Mouse (Mus musculus) thymus, adult 2 months (tissue): Measurements from ENCODE around the gene Enpep. TPM values are rescaled to one million over a fixed set of nuclear protein-coding genes. Genes with fewer than 3 reads are reported as not detected.

Source experiments
- DNase-seq: peaks from one replicate; pipeline ENCODE4 v3.0.0; 2021
- H3K27ac ChIP-seq: fragments of 200-500 bp; 2 replicates; pipeline ENCODE4 v1.5.1; 2012; ENCODE audit warnings: low read length, control low read depth; ENCODE audit not compliant: control insufficient read depth, insufficient read depth
- H3K27me3 ChIP-seq: fragments of 200-500 bp; 2 replicates; pipeline ENCODE4 v1.6.1; 2012; ENCODE audit warnings: mild to moderate bottlenecking, low read length, moderate library complexity, mixed read lengths; ENCODE audit not compliant: control insufficient read depth, insufficient read depth
- H3K36me3 ChIP-seq: fragments of 200-500 bp; 2 replicates; pipeline ENCODE4 v1.6.1; 2012; ENCODE audit warnings: mild to moderate bottlenecking, low read length, moderate library complexity; ENCODE audit not compliant: control insufficient read depth, insufficient read depth
- H3K4me1 ChIP-seq: fragments of 200-500 bp; replicated peaks from 2 replicates; pipeline ENCODE4 v1.6.1; 2012; ENCODE audit warnings: low read length; ENCODE audit not compliant: control insufficient read depth, insufficient read depth
- H3K4me3 ChIP-seq: fragments of 200-500 bp; 2 replicates; pipeline ENCODE4 v1.5.1; 2012; ENCODE audit warnings: mild to moderate bottlenecking, low read length, control low read depth, moderate library complexity; ENCODE audit not compliant: control insufficient read depth, insufficient read depth
- CTCF ChIP-seq: fragments of 200-500 bp; IDR thresholded peaks from 2 replicates; pipeline ENCODE4 v1.5.1; 2012; ENCODE audit warnings: mild to moderate bottlenecking, control low read depth, low read length, moderate library complexity, borderline replicate concordance; ENCODE audit not compliant: control insufficient read depth, poor library complexity, insufficient read depth; ENCODE audit errors: extremely low read depth
- POLR2A ChIP-seq: fragments of 200-500 bp; IDR thresholded peaks from 2 replicates; pipeline ENCODE4 v1.6.1; 2012; ENCODE audit warnings: mild to moderate bottlenecking, low read length, control low read depth, moderate library complexity; ENCODE audit not compliant: control insufficient read depth, poor library complexity, insufficient read depth; ENCODE audit errors: extremely low read depth
- WGBS: fragments of 180-500 bp; shearing (Covaris S2); methylation state at CpG from one replicate; pipeline ENCODE4 v1.1.7; 2018; 5-methylcytosine and 5-hydroxymethylcytosine counted together
- polyA plus RNA-seq: library from polyadenylated mRNA; depleted of rRNA; stranded (reverse); fragments of >200 nt; gene quantifications from 2 replicates; pipeline ENCODE4 v1.2.3, GENCODE M21; 2012; rRNA removed

Gene Enpep
- polyA plus RNA-seq, 1 experiment: 6.5 TPM

DNA sequence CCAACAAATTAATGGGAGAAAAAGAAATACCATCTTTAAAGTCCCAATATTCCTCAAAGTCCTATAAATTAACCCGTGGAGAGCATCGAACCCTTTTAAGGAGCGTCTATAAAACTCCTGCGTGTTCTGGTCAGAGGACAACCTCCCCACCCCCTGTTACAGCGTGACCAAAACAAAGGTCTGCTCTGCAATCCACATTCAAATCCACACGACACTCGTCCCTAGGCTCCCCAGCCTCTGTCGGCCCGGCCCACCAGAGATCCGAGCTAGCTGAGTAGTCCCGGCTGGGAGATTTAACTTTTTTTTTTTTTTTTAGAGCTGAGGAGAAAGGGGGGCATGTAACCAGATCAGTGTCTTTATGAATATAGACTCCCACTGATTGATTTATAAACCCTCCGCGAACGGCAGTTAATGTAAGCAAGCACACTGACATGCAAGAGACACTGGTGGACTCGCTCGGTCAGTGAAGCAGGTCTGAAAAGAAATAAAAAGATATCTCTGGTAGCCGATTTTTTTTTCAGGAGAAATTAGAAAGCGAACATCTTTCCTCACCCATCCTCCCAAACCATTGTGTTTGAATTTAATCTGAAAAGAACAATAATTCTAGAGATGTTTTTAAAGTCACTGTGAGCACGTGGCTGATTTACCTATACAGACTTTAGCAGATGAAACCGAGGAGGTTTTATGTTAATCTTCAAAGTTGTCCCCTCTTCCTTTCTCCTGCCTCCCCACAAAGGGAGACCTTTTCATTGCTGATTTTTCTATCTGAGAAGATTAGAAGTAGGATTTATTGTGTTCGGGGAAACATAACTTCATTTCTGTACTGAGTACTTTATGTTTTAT is 109.9 kb downstream of the Enpep start:
- H3K4me3 ChIP-seq: no peak overlapping the region
- no peaks in the 10 kb centered on the region for H3K36me3 ChIP-seq
- no peaks in the 10 kb centered on the region for H3K4me1 ChIP-seq
- H3K27ac ChIP-seq: no peak overlapping the region
- DNase-seq: no peak
- H3K27me3 ChIP-seq: peaks cover 30% of the 10 kb centered on the region
- TF ChIP-seq POLR2A: no peak
- no peak for TF ChIP-seq CTCF
- 13% methylated on average over 21 of the region's 21 CpGs for WGBS

DNA sequence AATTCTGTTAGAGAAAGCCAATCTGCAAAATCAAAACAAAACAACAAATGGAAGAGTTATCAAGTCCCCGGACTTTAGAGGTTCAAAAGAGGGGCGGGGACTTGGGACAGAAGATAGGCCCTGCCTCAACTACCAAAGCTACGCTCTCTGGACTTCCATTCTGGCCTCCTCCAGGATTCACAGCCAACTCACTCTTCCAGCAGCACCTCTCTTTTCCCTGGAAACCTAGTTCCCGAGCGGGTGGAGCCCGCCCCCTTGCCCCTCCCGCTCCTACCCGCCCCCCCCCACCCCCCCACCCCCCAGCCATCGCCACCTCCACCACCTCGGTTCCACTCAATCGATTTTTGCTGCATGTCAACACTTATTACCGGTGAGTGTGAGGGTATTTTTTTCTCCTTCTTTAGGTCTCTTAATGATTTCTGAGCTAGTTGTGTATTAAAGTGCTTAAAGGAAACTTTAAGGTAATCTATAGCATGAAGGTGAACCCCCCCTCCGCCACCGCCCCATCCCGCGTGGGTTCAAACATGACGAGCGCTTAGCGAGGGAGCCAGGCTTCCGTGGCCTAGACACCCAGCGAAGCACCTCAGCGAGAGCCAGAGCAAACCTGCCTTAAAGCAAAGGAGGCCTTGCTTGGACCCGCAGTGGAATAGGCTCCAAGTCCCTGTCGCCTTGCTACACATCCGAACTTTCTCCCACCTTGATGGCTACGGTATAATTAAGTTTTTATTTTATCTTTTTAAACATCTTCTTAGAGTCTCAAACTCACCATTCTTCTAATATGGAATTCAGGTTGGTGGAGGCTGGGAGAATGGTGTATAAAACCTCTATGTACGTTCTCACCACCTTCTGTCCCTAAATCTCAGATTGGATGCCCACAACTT is 110.9 kb downstream of the Enpep start:
- H3K36me3 ChIP-seq: no peaks in the 10 kb centered on the region
- H3K27me3 ChIP-seq: peaks cover 35% of the 10 kb centered on the region
- 29% methylated on average over 24 of the region's 27 CpGs for WGBS
- H3K27ac ChIP-seq: no peak overlapping the region
- no peak overlapping the region for H3K4me3 ChIP-seq
- no peak for DNase-seq
- H3K4me1 ChIP-seq: no peaks in the 10 kb centered on the region
- no peak for TF ChIP-seq CTCF
- TF ChIP-seq POLR2A: no peak

DNA sequence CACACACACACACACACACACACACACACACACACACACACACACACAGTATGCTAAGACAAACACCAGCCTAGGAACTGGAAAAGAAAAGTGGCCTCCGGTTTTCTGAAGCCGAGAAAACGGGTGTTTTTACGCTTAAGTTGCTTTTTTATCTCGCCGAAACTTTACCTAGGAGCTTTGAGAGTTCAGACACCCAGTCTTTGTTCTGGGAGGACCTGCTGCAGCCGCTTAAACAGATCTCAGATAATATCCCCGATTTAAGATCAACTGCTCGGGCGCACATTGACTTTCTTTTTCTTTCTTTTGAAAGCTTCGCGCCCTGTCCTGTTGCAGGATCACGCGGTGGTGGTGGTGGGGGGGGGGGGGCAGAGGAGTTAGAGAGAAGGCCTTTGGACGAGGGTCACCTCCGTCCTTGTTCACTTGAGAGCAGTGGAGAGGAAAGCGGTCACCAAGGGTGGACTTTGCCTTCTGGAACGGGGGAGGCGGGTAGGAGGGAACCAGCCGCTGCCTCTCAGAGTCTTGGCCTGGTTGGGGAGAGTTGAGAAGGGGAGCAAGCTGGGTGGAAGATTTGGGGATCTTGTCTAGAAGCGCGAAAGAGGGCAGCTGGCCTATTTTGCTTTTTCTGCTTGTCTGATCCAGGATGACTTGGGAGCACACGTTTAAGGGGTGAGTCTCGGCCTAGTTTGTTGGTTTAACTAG is 111.7 kb downstream of the Enpep start:
- TF ChIP-seq POLR2A (no peak), CTCF (no peak)
- H3K27me3 ChIP-seq: peaks cover 38% of the 10 kb centered on the region
- no peak for DNase-seq
- H3K27ac ChIP-seq: no peak overlapping the region
- no peaks in the 10 kb centered on the region for H3K36me3 ChIP-seq
- H3K4me3 ChIP-seq: no peak overlapping the region
- 14% methylated on average over 24 of the region's 24 CpGs for WGBS
- H3K4me1 ChIP-seq: no peaks in the 10 kb centered on the region

DNA sequence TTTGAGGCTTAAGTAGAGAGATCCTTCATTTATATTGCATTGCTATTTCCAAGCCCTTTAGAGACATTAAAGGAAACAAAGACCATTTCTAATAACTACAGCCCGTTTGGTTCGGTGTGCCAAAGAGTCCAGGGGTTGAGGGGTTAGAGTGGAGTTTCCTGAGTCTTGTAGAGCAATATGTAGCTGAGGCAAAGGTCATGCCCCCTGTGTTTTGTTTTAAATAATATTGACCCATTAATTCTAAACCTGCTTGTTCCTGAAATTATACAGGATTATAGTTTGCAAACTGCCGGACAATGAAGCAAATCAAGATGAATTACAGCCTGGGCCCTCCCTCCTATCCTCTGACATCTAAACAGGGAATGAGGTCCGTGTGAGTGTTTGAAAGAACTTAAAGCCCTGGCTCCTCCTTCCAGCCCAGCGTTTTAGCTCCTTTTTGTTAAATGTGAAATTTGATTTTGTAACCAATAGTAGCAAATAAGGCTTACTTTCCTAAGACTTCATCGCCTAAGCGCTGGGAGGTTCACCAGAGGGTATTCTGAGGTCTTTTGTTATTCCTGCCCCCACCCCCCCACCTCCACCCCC is 112.3 kb downstream of the Enpep start:
- Histone ChIP-seq H3K27ac (no peak overlapping the region), H3K36me3 (no peaks in the 10 kb centered on the region), H3K27me3 (peaks cover 40% of the 10 kb centered on the region), H3K4me3 (no peak overlapping the region), H3K4me1 (no peaks in the 10 kb centered on the region; the same call in 1 of the 2 replicates)
- no peak for TF ChIP-seq POLR2A
- no peak for TF ChIP-seq CTCF
- no peak for DNase-seq
- WGBS: 20% methylated on average over 7 of the region's 7 CpGs

Other genes starting within 250 kb of the Enpep start
- gene Pitx2, start 132.8 kb downstream of the Enpep start, polyA plus RNA-seq: 0.19 and 0.26 TPM in 2 replicates
- gene Elovl6, start 199.6 kb upstream of the Enpep start, polyA plus RNA-seq: 24.8 and 40.2 TPM in 2 replicates